Mouse (Mus musculus): ENCODE results near the gene Ddhd1. TPM values are rescaled to one million over a fixed set of nuclear protein-coding genes. Genes with fewer than 3 reads are reported as not detected.

Gene Ddhd1
- polyA plus RNA-seq (2011; ENCODE audit: insufficient read depth, insufficient read length, low read depth, missing spikeins), result 36.7 and 37.6 TPM in 2 replicates

GRCm38 (mm10) chr14:45657641-45658611 is at the start of gene Ddhd1:
Gene Ddhd1, minus strand, starts transcription at chr14:45658143.
- H3K9me3 ChIP-seq (replicated peaks; ENCODE audit: control insufficient read depth, insufficient read depth, low read length, poor library complexity, severe bottlenecking), result no peaks in the 10 kb centered on the region
- H3K27me3 ChIP-seq (ENCODE audit: control insufficient read depth, insufficient read depth, low read length, poor library complexity, severe bottlenecking), result no peaks in the 10 kb centered on the region
- H3K4me3 ChIP-seq (ENCODE audit: low read depth, low read length), result peak within 1 kb of the TSS; percentile 97
- peak within 1 kb of the TSS; percentile 93 for H3K9ac ChIP-seq (ENCODE audit: low read depth, poor library complexity, severe bottlenecking)
- TF ChIP-seq CTCF (IDR thresholded peaks at IDR 0.05; ENCODE audit: low read depth, low read length) (no peak), POLR2A (IDR thresholded peaks at IDR 0.05; ENCODE audit: insufficient read depth, low read length) (peak; percentile 66)
- peak within 1 kb of the TSS; percentile 35 for H3K27ac ChIP-seq (ENCODE audit: insufficient read depth, low read length)
- no peaks in the 10 kb centered on the region for H3K36me3 ChIP-seq (ENCODE audit: control insufficient read depth, insufficient read depth, low read length, poor library complexity, severe bottlenecking)
- H3K4me1 ChIP-seq (ENCODE audit: control insufficient read depth, insufficient read depth, low read length), result no peaks in the 10 kb centered on the region

- TF ChIP-seq POLR2A (IDR thresholded peaks at IDR 0.05; ENCODE audit: insufficient read depth, low read length), result no peak
- TF ChIP-seq EP300 (IDR thresholded peaks at IDR 0.05; ENCODE audit: insufficient read depth, low read depth, low read length), result no peak
- TF ChIP-seq CTCF (IDR thresholded peaks at IDR 0.05; ENCODE audit: low read depth, low read length), result no peak
- Histone ChIP-seq H3K9me3 (replicated peaks; ENCODE audit: control insufficient read depth, insufficient read depth, low read length, poor library complexity, severe bottlenecking) (no peaks in the 10 kb centered on the region; the same call in 1 of the 2 replicates), H3K4me1 (ENCODE audit: control insufficient read depth, insufficient read depth, low read length) (no peaks in the 10 kb centered on the region), H3K36me3 (ENCODE audit: control insufficient read depth, insufficient read depth, low read length, poor library complexity, severe bottlenecking) (no peaks in the 10 kb centered on the region), H3K9ac (ENCODE audit: low read depth, poor library complexity, severe bottlenecking) (no peak overlapping the region), H3K27me3 (ENCODE audit: control insufficient read depth, insufficient read depth, low read length, poor library complexity, severe bottlenecking) (no peaks in the 10 kb centered on the region), H3K4me3 (ENCODE audit: low read depth, low read length) (no peak overlapping the region), H3K27ac (ENCODE audit: insufficient read depth, low read length) (no peak overlapping the region)
These were observed 49.4 kb upstream of the Ddhd1 start for GRCm38 (mm10) chr14:45707176-45707910.

GRCm38 (mm10) chr14:45700031-45700572 is 42.2 kb upstream of the Ddhd1 start:
- H3K4me3 ChIP-seq (ENCODE audit: low read depth, low read length), result no peak overlapping the region
- H3K9me3 ChIP-seq (replicated peaks; ENCODE audit: control insufficient read depth, insufficient read depth, low read length, poor library complexity, severe bottlenecking), result no peaks in the 10 kb centered on the region; the same call in 1 of the 2 replicates
- TF ChIP-seq POLR2A (IDR thresholded peaks at IDR 0.05; ENCODE audit: insufficient read depth, low read length), result no peak
- no peak for TF ChIP-seq CTCF (IDR thresholded peaks at IDR 0.05; ENCODE audit: low read depth, low read length)
- no peak for TF ChIP-seq EP300 (IDR thresholded peaks at IDR 0.05; ENCODE audit: insufficient read depth, low read depth, low read length)
- H3K9ac ChIP-seq (ENCODE audit: low read depth, poor library complexity, severe bottlenecking), result no peak overlapping the region
- H3K27me3 ChIP-seq (ENCODE audit: control insufficient read depth, insufficient read depth, low read length, poor library complexity, severe bottlenecking), result no peaks in the 10 kb centered on the region; the same call in 1 of the 2 replicates
- H3K36me3 ChIP-seq (ENCODE audit: control insufficient read depth, insufficient read depth, low read length, poor library complexity, severe bottlenecking), result no peaks in the 10 kb centered on the region
- H3K4me1 ChIP-seq (ENCODE audit: control insufficient read depth, insufficient read depth, low read length), result no peaks in the 10 kb centered on the region
- H3K27ac ChIP-seq (ENCODE audit: insufficient read depth, low read length), result no peak overlapping the region

GRCm38 (mm10) chr14:45698867-45699266 is 40.9 kb upstream of the Ddhd1 start:
- Histone ChIP-seq H3K27me3 (ENCODE audit: control insufficient read depth, insufficient read depth, low read length, poor library complexity, severe bottlenecking) (no peaks in the 10 kb centered on the region; the same call in 1 of the 2 replicates), H3K9ac (ENCODE audit: low read depth, poor library complexity, severe bottlenecking) (no peak overlapping the region), H3K4me3 (ENCODE audit: low read depth, low read length) (no peak overlapping the region), H3K27ac (ENCODE audit: insufficient read depth, low read length) (no peak overlapping the region), H3K9me3 (replicated peaks; ENCODE audit: control insufficient read depth, insufficient read depth, low read length, poor library complexity, severe bottlenecking) (no peaks in the 10 kb centered on the region; the same call in 1 of the 2 replicates), H3K36me3 (ENCODE audit: control insufficient read depth, insufficient read depth, low read length, poor library complexity, severe bottlenecking) (no peaks in the 10 kb centered on the region), H3K4me1 (ENCODE audit: control insufficient read depth, insufficient read depth, low read length) (no peaks in the 10 kb centered on the region)
- no peak for TF ChIP-seq POLR2A (IDR thresholded peaks at IDR 0.05; ENCODE audit: insufficient read depth, low read length)
- TF ChIP-seq CTCF (IDR thresholded peaks at IDR 0.05; ENCODE audit: low read depth, low read length), result no peak
- TF ChIP-seq EP300 (IDR thresholded peaks at IDR 0.05; ENCODE audit: insufficient read depth, low read depth, low read length), result no peak

GRCm38 (mm10) chr14:45696098-45696497 is 38.2 kb upstream of the Ddhd1 start:
- Histone ChIP-seq H3K4me3 (ENCODE audit: low read depth, low read length) (no peak overlapping the region), H3K9me3 (replicated peaks; ENCODE audit: control insufficient read depth, insufficient read depth, low read length, poor library complexity, severe bottlenecking) (no peaks in the 10 kb centered on the region), H3K4me1 (ENCODE audit: control insufficient read depth, insufficient read depth, low read length) (no peaks in the 10 kb centered on the region), H3K27me3 (ENCODE audit: control insufficient read depth, insufficient read depth, low read length, poor library complexity, severe bottlenecking) (no peaks in the 10 kb centered on the region; the same call in 1 of the 2 replicates), H3K9ac (ENCODE audit: low read depth, poor library complexity, severe bottlenecking) (no peak overlapping the region), H3K27ac (ENCODE audit: insufficient read depth, low read length) (no peak overlapping the region), H3K36me3 (ENCODE audit: control insufficient read depth, insufficient read depth, low read length, poor library complexity, severe bottlenecking) (no peaks in the 10 kb centered on the region)
- TF ChIP-seq POLR2A (IDR thresholded peaks at IDR 0.05; ENCODE audit: insufficient read depth, low read length), result no peak
- TF ChIP-seq CTCF (IDR thresholded peaks at IDR 0.05; ENCODE audit: low read depth, low read length), result no peak
- TF ChIP-seq EP300 (IDR thresholded peaks at IDR 0.05; ENCODE audit: insufficient read depth, low read depth, low read length), result no peak
